Mouse (Mus musculus) bone marrow, adult 2 months (tissue): ENCODE results near the gene Wdsub1.

Experiments
- CTCF ChIP-seq: fragments of 200-500 bp; IDR thresholded peaks from 2 replicates; pipeline ENCODE4 v1.5.1; 2011; ENCODE audit warnings: low read length, control low read depth; ENCODE audit not compliant: control insufficient read depth, insufficient read depth
- POLR2A ChIP-seq: fragments of 200-500 bp; IDR thresholded peaks from 2 replicates; pipeline ENCODE4 v1.6.1; 2011; ENCODE audit warnings: low read depth, mild to moderate bottlenecking, control low read depth, low read length, borderline replicate concordance; ENCODE audit not compliant: control insufficient read depth

- no peak for TF ChIP-seq POLR2A
- no peak for TF ChIP-seq CTCF
These were observed 421 bp upstream of the Wdsub1 start for GRCm38 (mm10) chr2:59882742-59883281.
